Mouse (Mus musculus) gastrocnemius, postnatal 4 days (tissue): Measurements from ENCODE around the gene Ube2cbp. TPM values are rescaled to one million over a fixed set of nuclear protein-coding genes. Genes with fewer than 3 reads are reported as not detected.

ENCODE experiments used
- total RNA-seq, 2 experiments: library from RNA; stranded (reverse); gene quantifications; 2 replicates each; pipeline ENCODE4 v1.2.3; 2021

Gene Ube2cbp
- total RNA-seq, 2 experiments from 2014 or later: 2.6 to 2.9 TPM

Other genes with a start within 250 kb of the Ube2cbp start
- gene Dop1a, start 2.2 kb upstream of the Ube2cbp start, total RNA-seq: 10 to 100 TPM; 22.2 to 28.0 TPM
- gene Pgm3, start 106.9 kb upstream of the Ube2cbp start, total RNA-seq: 10 to 100 TPM; 14.3 to 17.3 TPM
- gene Rwdd2a, start 107.0 kb upstream of the Ube2cbp start, total RNA-seq: under 1 TPM; 0.47 to 0.52 TPM
- 10 to 100 TPM; 20.5 to 24.0 TPM for gene Me1, start 231.0 kb upstream of the Ube2cbp start, total RNA-seq